Mouse (Mus musculus): Measurements from ENCODE around the gene Nusap1. TPM values are rescaled to one million over a fixed set of nuclear protein-coding genes. Genes with fewer than 3 reads are reported as not detected.

Nusap1 gene
- total and polyA plus RNA-seq, 2 experiments from 2014 or later = 7.6 to 8.6 TPM

GRCm38 (mm10) chr2:119675215-119675784 is 57.2 kb downstream of the Nusap1 start:
- H3K4me2 ChIP-seq (ENCODE audit: low read depth) = peak overlapping the region; percentile 73
- WGBS = 1% methylated on average over 37 of the region's 39 CpGs
- H3K27me3 ChIP-seq (ENCODE audit: insufficient read depth, low read length) = no peaks in the 10 kb centered on the region
- H3K9me3 ChIP-seq (ENCODE audit: low read length) = no peaks in the 10 kb centered on the region
- H3K4me3 ChIP-seq (ENCODE audit: low read depth, low read length) = peak overlapping the region; percentile 100
- ATAC-seq (peak; percentile 78), DNase-seq (peak; percentile 4)
- H3K27ac ChIP-seq (ENCODE audit: low read depth, low read length) = peak overlapping the region; percentile 72
- TF ChIP-seq CTCF (IDR thresholded peaks at IDR 0.05; ENCODE audit: low read depth) = no peak
- peak overlapping the region; percentile 94 for H3K9ac ChIP-seq
- peaks cover 5% of the 10 kb centered on the region; the same call in 1 of the 2 replicates for H3K4me1 ChIP-seq (ENCODE audit: insufficient read depth)
- H3K36me3 ChIP-seq (ENCODE audit: insufficient read depth) = 0 out of 2 replicates have a peak, but pooled peaks cover 2% of the 10 kb centered on the region

GRCm38 (mm10) chr2:119675831-119676230 is 57.7 kb downstream of the Nusap1 start:
- Histone ChIP-seq H3K27ac (ENCODE audit: low read depth, low read length) (no peak overlapping the region), H3K4me3 (ENCODE audit: low read depth, low read length) (peak overlapping the region; percentile 100), H3K4me1 (ENCODE audit: insufficient read depth) (peaks cover 5% of the 10 kb centered on the region; the same call in 1 of the 2 replicates), H3K36me3 (ENCODE audit: insufficient read depth) (0 out of 2 replicates have a peak, but pooled peaks cover 2% of the 10 kb centered on the region), H3K4me2 (ENCODE audit: low read depth) (peak overlapping the region; percentile 73), H3K9me3 (ENCODE audit: low read length) (no peaks in the 10 kb centered on the region), H3K9ac (peak overlapping the region; percentile 94), H3K27me3 (ENCODE audit: insufficient read depth, low read length) (no peaks in the 10 kb centered on the region)
- TF ChIP-seq CTCF (IDR thresholded peaks at IDR 0.05; ENCODE audit: low read depth) = no peak
- ATAC-seq = no peak
- DNase-seq = no peak
- WGBS = 2% methylated on average over 5 of the region's 5 CpGs

GRCm38 (mm10) chr2:119683706-119684105 is 65.6 kb downstream of the Nusap1 start:
- Histone ChIP-seq H3K4me2 (ENCODE audit: low read depth) (no peak overlapping the region), H3K27ac (ENCODE audit: low read depth, low read length) (no peak overlapping the region), H3K4me1 (ENCODE audit: insufficient read depth) (no peaks in the 10 kb centered on the region), H3K9ac (no peak overlapping the region), H3K9me3 (ENCODE audit: low read length) (no peaks in the 10 kb centered on the region), H3K4me3 (ENCODE audit: low read depth, low read length) (no peak overlapping the region), H3K36me3 (ENCODE audit: insufficient read depth) (peaks cover 13% of the 10 kb centered on the region; the same call in 1 of the 2 replicates), H3K27me3 (ENCODE audit: insufficient read depth, low read length) (no peaks in the 10 kb centered on the region)
- DNase-seq = no peak
- 92% methylated on average over 2 of the region's 2 CpGs for WGBS
- TF ChIP-seq CTCF (IDR thresholded peaks at IDR 0.05; ENCODE audit: low read depth) = no peak
- ATAC-seq = no peak

- H3K9me3 ChIP-seq (ENCODE audit: low read length) = no peaks in the 10 kb centered on the region
- ATAC-seq (no peak), DNase-seq (peak; percentile 24)
- peaks cover 15% of the 10 kb centered on the region; the same call in 1 of the 2 replicates for H3K36me3 ChIP-seq (ENCODE audit: insufficient read depth)
- no peak overlapping the region for H3K27ac ChIP-seq (ENCODE audit: low read depth, low read length)
- no peak overlapping the region for H3K9ac ChIP-seq
- H3K4me2 ChIP-seq (ENCODE audit: low read depth) = no peak overlapping the region
- H3K4me3 ChIP-seq (ENCODE audit: low read depth, low read length) = no peak overlapping the region
- 79% methylated on average over 9 of the region's 9 CpGs for WGBS
- H3K27me3 ChIP-seq (ENCODE audit: insufficient read depth, low read length) = no peaks in the 10 kb centered on the region
- no peaks in the 10 kb centered on the region for H3K4me1 ChIP-seq (ENCODE audit: insufficient read depth)
- peak; percentile 53 for TF ChIP-seq CTCF (IDR thresholded peaks at IDR 0.05; ENCODE audit: low read depth)
Observed at GRCm38 (mm10) chr2:119692003-119692701, 74.1 kb downstream of the Nusap1 start.

- WGBS = 95% methylated on average over 2 of the region's 2 CpGs
- ATAC-seq = no peak
- no peak for TF ChIP-seq CTCF (IDR thresholded peaks at IDR 0.05; ENCODE audit: low read depth)
Observed at GRCm38 (mm10) chr2:119694826-119695225, 76.7 kb downstream of the Nusap1 start.

GRCm38 (mm10) chr2:119696111-119696510 is 78.0 kb downstream of the Nusap1 start:
- WGBS = 77% methylated on average over 1 of the region's 1 CpGs
- no peak for TF ChIP-seq CTCF (IDR thresholded peaks at IDR 0.05; ENCODE audit: low read depth)
- Histone ChIP-seq H3K9me3 (ENCODE audit: low read length) (no peaks in the 10 kb centered on the region), H3K36me3 (ENCODE audit: insufficient read depth) (peaks cover 9% of the 10 kb centered on the region; the same call in 1 of the 2 replicates), H3K4me3 (ENCODE audit: low read depth, low read length) (no peak overlapping the region), H3K27ac (ENCODE audit: low read depth, low read length) (no peak overlapping the region), H3K4me2 (ENCODE audit: low read depth) (no peak overlapping the region), H3K9ac (no peak overlapping the region), H3K27me3 (ENCODE audit: insufficient read depth, low read length) (no peaks in the 10 kb centered on the region), H3K4me1 (ENCODE audit: insufficient read depth) (no peaks in the 10 kb centered on the region)
- DNase-seq = no peak
- no peak for ATAC-seq

More at GRCm38 (mm10) chr2:119694826-119695225, 76.7 kb downstream of the Nusap1 start:
- no peak for DNase-seq
- H3K9me3 ChIP-seq (ENCODE audit: low read length) = no peaks in the 10 kb centered on the region
- no peaks in the 10 kb centered on the region for H3K4me1 ChIP-seq (ENCODE audit: insufficient read depth)
- H3K9ac ChIP-seq = no peak overlapping the region
- H3K27ac ChIP-seq (ENCODE audit: low read depth, low read length) = no peak overlapping the region
- H3K36me3 ChIP-seq (ENCODE audit: insufficient read depth) = peaks cover 9% of the 10 kb centered on the region; the same call in 1 of the 2 replicates
- H3K4me2 ChIP-seq (ENCODE audit: low read depth) = no peak overlapping the region
- H3K27me3 ChIP-seq (ENCODE audit: insufficient read depth, low read length) = no peaks in the 10 kb centered on the region
- no peak overlapping the region for H3K4me3 ChIP-seq (ENCODE audit: low read depth, low read length)

- no peak overlapping the region for H3K9ac ChIP-seq
- H3K27me3 ChIP-seq (ENCODE audit: insufficient read depth, low read length) = no peaks in the 10 kb centered on the region
- H3K4me3 ChIP-seq (ENCODE audit: low read depth, low read length) = no peak overlapping the region
- H3K27ac ChIP-seq (ENCODE audit: low read depth, low read length) = no peak overlapping the region
- no peaks in the 10 kb centered on the region for H3K4me1 ChIP-seq (ENCODE audit: insufficient read depth)
- peaks cover 13% of the 10 kb centered on the region; the same call in 1 of the 2 replicates for H3K36me3 ChIP-seq (ENCODE audit: insufficient read depth)
- no peaks in the 10 kb centered on the region for H3K9me3 ChIP-seq (ENCODE audit: low read length)
- TF ChIP-seq CTCF (IDR thresholded peaks at IDR 0.05; ENCODE audit: low read depth) = no peak
- ATAC-seq (no peak), DNase-seq (no peak)
- H3K4me2 ChIP-seq (ENCODE audit: low read depth) = no peak overlapping the region
- 92% methylated on average over 2 of the region's 2 CpGs for WGBS
Observed at GRCm38 (mm10) chr2:119698472-119698871, 80.4 kb downstream of the Nusap1 start.
